Mouse (Mus musculus) lung, postnatal 0 days (tissue): ENCODE measurements at regions not wholly inside any gene's neighbourhood (a gene's known extent, or its start where the extent isn't known, plus 50 kb on each side); places are given as distances from the start of the nearest gene placed in this dataset.

ENCODE experiments used
- CTCF ChIP-seq: IDR thresholded peaks from 2 replicates; pipeline ENCODE4 v1.5.1; 2016; ENCODE audit warnings: antibody characterized with exemption, mild to moderate bottlenecking
- EP300 ChIP-seq: IDR thresholded peaks from 2 replicates; pipeline ENCODE4 v1.6.1; 2016; ENCODE audit warnings: antibody characterized with exemption, mild to moderate bottlenecking, control low read depth

DNA sequence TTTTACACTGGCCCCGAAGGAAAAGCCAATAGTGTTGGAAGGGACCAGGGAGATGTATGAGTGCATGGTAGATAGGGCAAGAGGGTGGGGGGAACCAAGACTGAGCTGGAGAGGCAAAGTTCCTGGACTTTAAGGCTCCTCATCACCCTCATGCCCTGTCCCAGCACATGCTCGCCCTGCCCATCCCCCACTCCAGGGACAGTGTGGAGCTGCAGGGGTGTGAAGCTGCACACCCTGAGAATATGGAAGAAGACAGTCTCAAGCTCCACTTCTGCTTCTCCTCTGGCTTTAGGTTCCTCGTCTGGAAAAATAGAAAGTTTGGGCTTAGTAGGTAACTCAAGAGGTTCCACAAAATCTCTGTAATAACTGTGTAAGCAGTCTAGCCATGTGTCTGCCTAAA, 215.8 kb downstream of the Ly86 start:
- no peak for TF ChIP-seq EP300
- no peak for TF ChIP-seq CTCF
